Mouse (Mus musculus): Measurements from ENCODE around the gene Clns1a.

DNA sequence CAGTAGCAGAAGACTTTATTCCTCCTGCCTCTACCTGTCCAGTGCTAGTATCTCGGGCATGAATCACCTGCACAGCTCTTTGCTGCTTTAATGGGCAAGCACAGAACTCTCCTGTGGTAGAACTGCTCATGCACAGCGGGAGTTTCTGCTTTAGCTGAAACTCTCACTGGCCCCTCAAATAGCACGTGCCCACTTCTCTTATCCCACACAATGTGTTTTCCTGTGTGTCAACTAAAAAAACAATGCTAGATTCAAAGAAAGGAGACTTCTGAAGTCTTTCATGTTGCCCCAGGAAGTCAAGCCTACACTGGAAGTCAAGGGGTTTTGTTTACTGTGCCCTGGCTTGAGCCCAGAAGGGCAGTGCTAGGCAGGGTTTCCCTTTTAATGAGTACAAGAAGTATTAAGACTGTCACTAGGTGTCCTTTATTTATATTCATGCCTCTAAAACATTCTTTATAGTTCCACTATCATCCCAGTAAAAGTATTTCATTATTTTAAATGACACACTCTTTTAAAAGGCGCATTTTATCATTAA lies 39.5 kb downstream of the Clns1a start:
- TF ChIP-seq POLR2A (IDR thresholded peaks at IDR 0.05; ENCODE audit: extremely low read depth, insufficient read depth, low read length) (no peak), CTCF (IDR thresholded peaks at IDR 0.05; ENCODE audit: extremely low read depth, insufficient read depth, low read length) (no peak)
